Mouse (Mus musculus): Measurements from ENCODE around the gene Gm17079. TPM values are rescaled to one million over a fixed set of nuclear protein-coding genes. Genes with fewer than 3 reads are reported as not detected.

Gene Gm17079
- not detected in 2 replicates for polyA plus RNA-seq (2012; rRNA removed)

DNA sequence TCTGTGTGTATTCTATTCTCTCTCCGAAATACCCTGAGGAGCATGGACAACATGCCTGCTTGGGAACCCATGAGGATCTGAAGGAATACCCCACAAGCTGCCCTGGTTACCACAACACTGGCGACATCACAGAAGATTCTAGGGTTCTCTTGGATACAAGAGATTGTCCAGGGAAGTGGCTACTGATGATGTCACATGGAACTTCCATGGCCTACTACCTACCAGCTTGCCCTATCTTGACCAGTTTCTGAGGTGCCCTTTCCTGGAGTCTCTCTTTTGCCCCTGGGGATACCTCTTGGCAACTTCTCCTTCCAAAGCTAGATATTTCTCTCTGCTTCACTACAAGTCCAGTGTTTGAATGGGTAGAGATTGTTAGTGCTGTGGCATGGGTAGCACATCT, at the start of gene Gm17079:
Gene Gm17079 (minus strand): TSS at position 101 of the 400 bp plus-strand sequence.

DNA sequence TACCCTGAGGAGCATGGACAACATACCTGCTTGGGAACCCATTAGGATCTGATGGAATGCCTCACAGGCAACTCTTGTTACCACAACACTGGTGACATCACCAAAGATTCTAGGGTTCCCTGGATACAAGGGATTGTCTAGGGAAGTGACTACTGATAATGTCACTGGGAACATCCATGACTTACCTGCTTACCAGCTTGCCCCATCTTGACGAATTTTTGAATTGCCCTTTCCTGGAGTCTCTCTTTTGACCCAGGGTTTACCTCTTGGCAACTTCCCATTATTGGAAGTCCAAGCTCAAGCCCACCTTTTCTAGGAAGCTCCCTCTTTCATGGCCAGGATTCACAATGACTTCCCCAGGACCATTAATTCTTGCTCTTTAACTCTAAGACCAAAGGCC, 21.8 kb upstream of the Gm17079 start, which contains the start of gene Gm5800:
Gene Gm5800 (minus strand): TSS at position 101 of the 400 bp plus-strand sequence.

Other genes starting within 250 kb of the Gm17079 start
- not detected in 2 replicates for gene Vmn2r89, start 243.6 kb downstream of the Gm17079 start, polyA plus RNA-seq (2012; rRNA removed)
- gene Gm5622, start 142.7 kb downstream of the Gm17079 start, polyA plus RNA-seq (2012; rRNA removed) = 0.05 and 0.06 TPM in 2 replicates
- gene Gm17175, start 121.4 kb downstream of the Gm17079 start, polyA plus RNA-seq (2012; rRNA removed) = not detected in 2 replicates
- gene Gm17174, start 103.3 kb downstream of the Gm17079 start, polyA plus RNA-seq (2012; rRNA removed) = not detected in 2 replicates
- gene Gm17078, start 84.2 kb downstream of the Gm17079 start, polyA plus RNA-seq (2012; rRNA removed) = not detected in 2 replicates
- gene Gm4181, start 59.8 kb downstream of the Gm17079 start, polyA plus RNA-seq (2012; rRNA removed) = not detected in 2 replicates
- not detected in 2 replicates for gene Gm5800, start 21.7 kb upstream of the Gm17079 start, polyA plus RNA-seq (2012; rRNA removed)
- not detected in 2 replicates for gene Ang4, start 78.1 kb upstream of the Gm17079 start, polyA plus RNA-seq (2012; rRNA removed)
- not detected in 2 replicates for gene AY358078, start 104.6 kb upstream of the Gm17079 start, polyA plus RNA-seq (2012; rRNA removed)
- 24.3 and 26.4 TPM in 2 replicates for gene Ear6, start 158.2 kb upstream of the Gm17079 start, polyA plus RNA-seq (2012; rRNA removed)
- 8.5 and 9.5 TPM in 2 replicates for gene Mettl17, start 189.4 kb upstream of the Gm17079 start, polyA plus RNA-seq (2012; rRNA removed)
- gene Slc39a2, start 197.4 kb upstream of the Gm17079 start, polyA plus RNA-seq (2012; rRNA removed) = 0.17 and 0.18 TPM in 2 replicates
- 10.8 and 11.6 TPM in 2 replicates for gene Ndrg2, start 218.7 kb upstream of the Gm17079 start, polyA plus RNA-seq (2012; rRNA removed)
- not detected in 2 replicates for gene Tppp2, start 223.0 kb upstream of the Gm17079 start, polyA plus RNA-seq (2012; rRNA removed)
- not detected in 2 replicates for gene Rnase13, start 227.3 kb upstream of the Gm17079 start, polyA plus RNA-seq (2012; rRNA removed)